In the genomic region with DNA sequence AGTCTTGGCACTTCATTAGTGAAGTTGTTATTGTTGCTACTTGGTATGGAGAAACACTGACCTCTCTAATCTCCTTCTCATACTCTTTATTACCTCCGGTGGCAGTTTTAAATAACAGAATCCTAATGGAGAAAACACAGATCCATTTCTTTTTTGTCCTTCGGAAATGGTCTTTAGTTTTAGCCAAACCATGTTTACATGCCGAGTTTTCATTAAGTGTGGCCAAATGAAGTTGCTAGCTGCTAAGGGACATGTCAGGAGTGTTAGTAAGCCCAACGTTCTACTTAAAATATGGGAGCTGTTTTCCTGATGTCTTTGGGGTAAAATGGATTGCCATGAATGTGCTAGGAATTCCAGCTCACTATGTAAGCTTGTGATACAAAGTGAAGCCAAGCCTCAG, we compare ENCODE assay signal across 23 mouse cellular contexts.
A peak's percentile ranks its signal among the peaks of the same experiment; 100 is the strongest.
DNase-seq lines count a peak whose midpoint lies in the region; ATAC-seq and TF ChIP-seq lines count a peak whose summit lies in the region.
"Had no signal": no experiment of that assay in that cellular context is flagged by ENCODE, and none has a peak within 500 bp of the region (broad histone marks: within the 10 kb centered on the region; RNA-seq: fewer than 3 reads in every experiment).

No protein-coding gene starts in this region.

- peak; percentile 58 for DNase-seq in kidney, postnatal 0 days (ENCODE audit: low spot score)
- DNase-seq in kidney, adult 18-20 months, result no peak
- DNase-seq in lung, embryonic 14.5 days, result peak; percentile 61
- DNase-seq in lung, adult 18-20 months, result no peak
- DNase-seq in lung, postnatal 0 days (ENCODE audit: low spot score), result peak; percentile 7
- DNase-seq in lung, postnatal 14 days, result no peak
- peak; percentile 21 for DNase-seq in ES-CJ7 (ENCODE audit: low read depth, low spot score)
- no peak for DNase-seq in gastrocnemius, adult 18-20 months (ENCODE audit: low spot score)
- DNase-seq: adrenal gland, adult 2 months; adrenal gland, adult 8-10 months; adrenal gland, postnatal 10 days; adrenal gland, postnatal 14 days; adrenal gland, postnatal 25 days; adrenal gland, postnatal 36 days; B cell, adult 2 months; cerebellum, adult 11 months; cerebellum, adult 11-12 months; cerebellum, adult 18-20 months had no signal

- H3K27me3 ChIP-seq in kidney, postnatal 0 days (ENCODE audit: insufficient read depth, low read length), result no peaks in the 10 kb centered on the region
- H3K27me3 ChIP-seq in lung, embryonic 14.5 days (ENCODE audit: insufficient read depth, low read length), result no peaks in the 10 kb centered on the region
- H3K27me3 ChIP-seq in lung, postnatal 0 days (replicated peaks; ENCODE audit: insufficient read depth, low read length), result no peaks in the 10 kb centered on the region
- H3K27me3 ChIP-seq: CH12.LX had no signal

- H3K9ac ChIP-seq in kidney, postnatal 0 days (ENCODE audit: low read depth, low read length), result no peak overlapping the region
- H3K9ac ChIP-seq in lung, embryonic 14.5 days, result no peak overlapping the region
- no peak overlapping the region for H3K9ac ChIP-seq in lung, postnatal 0 days (replicated peaks; ENCODE audit: low read depth)

- TF ChIP-seq CTCF in kidney, postnatal 0 days (IDR thresholded peaks at IDR 0.05; ENCODE audit: low read depth), result no peak
- TF ChIP-seq CTCF in lung, embryonic 14.5 days (IDR thresholded peaks at IDR 0.05; ENCODE audit: low read depth), result no peak
- no peak for TF ChIP-seq CTCF in lung, postnatal 0 days (IDR thresholded peaks at IDR 0.05)

- H3K4me2 ChIP-seq in kidney, postnatal 0 days (ENCODE audit: low read length), result no peak overlapping the region
- H3K4me2 ChIP-seq in lung, embryonic 14.5 days, result no peak overlapping the region
- H3K4me2 ChIP-seq in lung, postnatal 0 days (replicated peaks; ENCODE audit: low read depth, low read length), result no peak overlapping the region

- H3K27ac ChIP-seq in kidney, postnatal 0 days, result no peak overlapping the region
- no peak overlapping the region for H3K27ac ChIP-seq in lung, embryonic 14.5 days (ENCODE audit: low read depth)
- H3K27ac ChIP-seq in lung, postnatal 0 days (ENCODE audit: low read length), result no peak overlapping the region

- no peak overlapping the region for H3K4me3 ChIP-seq in kidney, postnatal 0 days (replicated peaks; ENCODE audit: low read depth, low read length)
- no peak overlapping the region for H3K4me3 ChIP-seq in lung, embryonic 14.5 days (ENCODE audit: low read depth, low read length)
- no peak overlapping the region for H3K4me3 ChIP-seq in lung, postnatal 0 days (ENCODE audit: low read depth, low read length)

- H3K9me3 ChIP-seq in kidney, postnatal 0 days (replicated peaks; ENCODE audit: low read length), result no peaks in the 10 kb centered on the region
- H3K9me3 ChIP-seq in lung, embryonic 14.5 days (ENCODE audit: low read depth, low read length), result no peaks in the 10 kb centered on the region
- H3K9me3 ChIP-seq in lung, postnatal 0 days (ENCODE audit: low read length), result no peaks in the 10 kb centered on the region

- no peaks in the 10 kb centered on the region for H3K4me1 ChIP-seq in kidney, postnatal 0 days (replicated peaks; ENCODE audit: insufficient read depth, low read length)
- H3K4me1 ChIP-seq in lung, embryonic 14.5 days (ENCODE audit: insufficient read depth), result no peaks in the 10 kb centered on the region
- no peaks in the 10 kb centered on the region for H3K4me1 ChIP-seq in lung, postnatal 0 days (ENCODE audit: insufficient read depth, low read depth, low read length)

- no peak for TF ChIP-seq EP300 in lung, postnatal 0 days (IDR thresholded peaks at IDR 0.05)

- 47% methylated on average over 4 of the region's 4 CpGs for WGBS in kidney, postnatal 0 days
- WGBS in lung, embryonic 14.5 days, result 35% methylated on average over 4 of the region's 4 CpGs
- 57% methylated on average over 4 of the region's 4 CpGs for WGBS in lung, postnatal 0 days

- no peak for ATAC-seq in kidney, postnatal 0 days (replicated peaks; ENCODE audit: low FRiP score, low read depth)
- ATAC-seq in lung, embryonic 14.5 days (ENCODE audit: insufficient read depth), result no peak
- no peak for ATAC-seq in lung, postnatal 0 days
- ATAC-seq: activated CD4-positive, CD25-positive, alpha-beta regulatory T cell, adult 4 months; CD4-positive, CD25-positive, alpha-beta regulatory T cell, adult 4 months; Patski had no signal

- no peaks in the 10 kb centered on the region for H3K36me3 ChIP-seq in kidney, postnatal 0 days (ENCODE audit: insufficient read depth, low read length)
- no peaks in the 10 kb centered on the region for H3K36me3 ChIP-seq in lung, embryonic 14.5 days (ENCODE audit: insufficient read depth)
- H3K36me3 ChIP-seq in lung, postnatal 0 days (ENCODE audit: insufficient read depth, low read length), result no peaks in the 10 kb centered on the region
- H3K36me3 ChIP-seq: G1E had no signal

Comparison
In these comparisons a context has a peak if more than half of its experiments do, and no peak if none do; other contexts are left out.
1. DNase-seq: peak in kidney, postnatal 0 days (single experiment), lung, embryonic 14.5 days (single experiment), lung, postnatal 0 days (single experiment) and ES-CJ7 (single experiment); none in kidney, adult 18-20 months (single experiment), lung, adult 18-20 months (0 of 2), lung, postnatal 14 days (single experiment) and gastrocnemius, adult 18-20 months (single experiment).